Mouse (Mus musculus) myocyte (in vitro differentiated cells): ENCODE measurements around the gene Polr3gl.

ENCODE experiments used
- E2F4 ChIP-seq: IDR thresholded peaks from one replicate; pipeline ENCODE4 v1.6.1; 2011; ENCODE audit warnings: mild to moderate bottlenecking, control low read depth, moderate library complexity; ENCODE audit not compliant: insufficient read depth
- MYOD1 ChIP-seq, 3 experiments: IDR thresholded peaks; one replicate each; pipeline ENCODE4 v1.6.1; 2011; ENCODE audit warnings: control low read depth in 2 of 3, low read depth in 2 of 3, mild to moderate bottlenecking in 2 of 3, moderate library complexity in 1 of 3; ENCODE audit not compliant: insufficient read length in 2 of 3, control insufficient read depth in 1 of 3
- MYOG ChIP-seq, 3 experiments: IDR thresholded peaks; one replicate each; pipeline ENCODE4 v1.6.1; 2011; ENCODE audit warnings: control low read depth in 2 of 3, low read depth in 2 of 3, mild to moderate bottlenecking in 2 of 3; ENCODE audit not compliant: insufficient read length in 2 of 3, control insufficient read depth in 1 of 3, insufficient read depth in 1 of 3
- POLR2A ChIP-seq: IDR thresholded peaks from one replicate; pipeline ENCODE4 v1.6.1; 2011; ENCODE audit warnings: low read depth, mild to moderate bottlenecking, control low read depth, moderate library complexity; ENCODE audit not compliant: insufficient read length
- POLR2AphosphoS2 ChIP-seq: IDR thresholded peaks from one replicate; pipeline ENCODE4 v1.6.1; 2011; ENCODE audit warnings: low read depth, control low read depth; ENCODE audit not compliant: insufficient read length
- SRF ChIP-seq: IDR thresholded peaks from one replicate; pipeline ENCODE4 v1.6.1; 2011; ENCODE audit warnings: low read depth; ENCODE audit not compliant: control insufficient read depth, insufficient read length
- TCF12 ChIP-seq: IDR thresholded peaks from one replicate; pipeline ENCODE4 v1.6.1; 2011; ENCODE audit warnings: mild to moderate bottlenecking, control low read depth; ENCODE audit not compliant: poor library complexity, insufficient read depth, severe bottlenecking
- USF1 ChIP-seq: IDR thresholded peaks from one replicate; pipeline ENCODE4 v1.6.1; 2011; ENCODE audit warnings: low read depth, mild to moderate bottlenecking, control low read depth, moderate library complexity

DNA sequence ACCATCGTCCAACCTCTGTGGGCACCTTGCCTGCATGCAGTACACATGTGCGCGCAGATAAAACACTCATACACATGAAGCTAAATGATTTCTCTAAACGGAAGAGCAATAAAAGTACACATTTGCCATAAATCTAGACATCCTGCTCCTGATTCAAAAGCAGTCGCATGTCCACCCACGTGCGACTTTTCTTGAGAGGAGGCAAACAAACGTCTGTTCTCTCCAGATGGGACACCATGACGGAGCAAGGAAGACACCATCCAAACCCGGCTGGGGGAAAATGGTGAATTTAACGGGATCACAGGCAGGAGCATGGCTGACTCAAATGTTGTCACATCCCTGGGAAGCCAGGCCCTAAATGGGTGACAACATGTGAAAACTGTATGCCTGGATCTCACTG is 50.6 kb downstream of the Polr3gl start:
- TF ChIP-seq POLR2A (no peak), E2F4 (no peak), TCF12 (no peak), MYOD1 (IDR thresholded peaks at IDR 0.05; ENCODE audit: control insufficient read depth in 1 of 3, insufficient read length in 2 of 3, low read depth in 2 of 3) (no peak), SRF (no peak), USF1 (no peak), MYOG (IDR thresholded peaks at IDR 0.05; ENCODE audit: control insufficient read depth in 1 of 3, insufficient read depth in 1 of 3, insufficient read length in 2 of 3, low read depth in 2 of 3) (no peak), POLR2AphosphoS2 (no peak)
